Mouse (Mus musculus) myocyte (in vitro differentiated cells): ENCODE measurements at regions not wholly inside any gene's neighbourhood (a gene's known extent, or its start where the extent isn't known, plus 50 kb on each side); places are given as distances from the start of the nearest gene placed in this dataset.

Experiments used
- H3K27me3 ChIP-seq: one replicate; pipeline ENCODE4 v1.6.1; 2011; ENCODE audit not compliant: control insufficient read depth, insufficient read depth, insufficient read length
- H3K36me3 ChIP-seq: one replicate; pipeline ENCODE4 v1.6.1; 2011; ENCODE audit not compliant: control insufficient read depth, insufficient read depth
- H3K4me2 ChIP-seq: one replicate; pipeline ENCODE4 v1.6.1; 2011; ENCODE audit warnings: low read depth, control low read depth
- H3K4me3 ChIP-seq: one replicate; pipeline ENCODE4 v1.5.1; 2011; ENCODE audit warnings: mild to moderate bottlenecking, control low read depth, moderate library complexity
- H3K79me2 ChIP-seq: one replicate; pipeline ENCODE4 v1.6.1; 2011; ENCODE audit not compliant: control insufficient read depth, insufficient read depth
- H3ac ChIP-seq: one replicate; pipeline ENCODE4 v1.6.1; 2011; ENCODE audit not compliant: control insufficient read depth, insufficient read length
- CEBPB ChIP-seq: IDR thresholded peaks from 2 replicates; pipeline ENCODE4 v1.6.1; 2011; ENCODE audit warnings: mild to moderate bottlenecking, moderate library complexity; ENCODE audit not compliant: poor library complexity, insufficient read depth, severe bottlenecking
- E2F4 ChIP-seq: IDR thresholded peaks from one replicate; pipeline ENCODE4 v1.6.1; 2011; ENCODE audit warnings: mild to moderate bottlenecking, control low read depth, moderate library complexity; ENCODE audit not compliant: insufficient read depth
- MAX ChIP-seq: IDR thresholded peaks from one replicate; pipeline ENCODE4 v1.6.1; 2011; ENCODE audit warnings: low read depth, mild to moderate bottlenecking, control low read depth
- MYOD1 ChIP-seq, 3 experiments: IDR thresholded peaks; one replicate each; pipeline ENCODE4 v1.6.1; 2011; ENCODE audit warnings: control low read depth in 2 of 3, low read depth in 2 of 3, mild to moderate bottlenecking in 2 of 3, moderate library complexity in 1 of 3; ENCODE audit not compliant: insufficient read length in 2 of 3, control insufficient read depth in 1 of 3
- MYOG ChIP-seq, 3 experiments: IDR thresholded peaks; one replicate each; pipeline ENCODE4 v1.6.1; 2011; ENCODE audit warnings: control low read depth in 2 of 3, low read depth in 2 of 3, mild to moderate bottlenecking in 2 of 3; ENCODE audit not compliant: insufficient read length in 2 of 3, control insufficient read depth in 1 of 3, insufficient read depth in 1 of 3
- POLR2A ChIP-seq: IDR thresholded peaks from one replicate; pipeline ENCODE4 v1.6.1; 2011; ENCODE audit warnings: low read depth, mild to moderate bottlenecking, control low read depth, moderate library complexity; ENCODE audit not compliant: insufficient read length
- POLR2AphosphoS2 ChIP-seq: IDR thresholded peaks from one replicate; pipeline ENCODE4 v1.6.1; 2011; ENCODE audit warnings: low read depth, control low read depth; ENCODE audit not compliant: insufficient read length
- REST ChIP-seq: IDR thresholded peaks from one replicate; pipeline ENCODE4 v1.6.1; 2011; ENCODE audit warnings: mild to moderate bottlenecking, control low read depth, moderate library complexity; ENCODE audit not compliant: insufficient read depth, insufficient read length
- SRF ChIP-seq: IDR thresholded peaks from one replicate; pipeline ENCODE4 v1.6.1; 2011; ENCODE audit warnings: low read depth; ENCODE audit not compliant: control insufficient read depth, insufficient read length
- TCF12 ChIP-seq: IDR thresholded peaks from one replicate; pipeline ENCODE4 v1.6.1; 2011; ENCODE audit warnings: mild to moderate bottlenecking, control low read depth; ENCODE audit not compliant: poor library complexity, insufficient read depth, severe bottlenecking
- TCF3 ChIP-seq: IDR thresholded peaks from one replicate; pipeline ENCODE4 v1.6.1; 2011; ENCODE audit warnings: low read depth, control low read depth; ENCODE audit not compliant: insufficient read length
- USF1 ChIP-seq: IDR thresholded peaks from one replicate; pipeline ENCODE4 v1.6.1; 2011; ENCODE audit warnings: low read depth, mild to moderate bottlenecking, control low read depth, moderate library complexity

- H3K27me3 ChIP-seq, result no peaks in the 10 kb centered on the region
- no peak overlapping the region for H3K4me3 ChIP-seq
- no peak overlapping the region for H3ac ChIP-seq
- no peak for TF ChIP-seq MYOD1 (IDR thresholded peaks at IDR 0.05; ENCODE audit: control insufficient read depth in 1 of 3, insufficient read length in 2 of 3, low read depth in 2 of 3)
- TF ChIP-seq USF1, result no peak
- TF ChIP-seq POLR2A, result no peak
- no peak for TF ChIP-seq E2F4
- TF ChIP-seq SRF, result no peak
- TF ChIP-seq MYOG (IDR thresholded peaks at IDR 0.05; ENCODE audit: control insufficient read depth in 1 of 3, insufficient read depth in 1 of 3, insufficient read length in 2 of 3, low read depth in 2 of 3), result no peak
- TF ChIP-seq REST, result no peak
- TF ChIP-seq CEBPB, result no peak
- no peak for TF ChIP-seq POLR2AphosphoS2
- TF ChIP-seq MAX, result no peak
- no peak for TF ChIP-seq TCF3
- no peak for TF ChIP-seq TCF12
- H3K36me3 ChIP-seq, result no peaks in the 10 kb centered on the region
- no peak overlapping the region for H3K4me2 ChIP-seq
- H3K79me2 ChIP-seq, result no peaks in the 10 kb centered on the region
These were observed 97.1 kb upstream of the Tbc1d2b start for GRCm38 (mm10) chr9:90367745-90368144.

GRCm38 (mm10) chr9:90326531-90326930, 55.9 kb upstream of the Tbc1d2b start:
- Histone ChIP-seq H3K36me3 (no peaks in the 10 kb centered on the region), H3ac (no peak overlapping the region), H3K79me2 (no peaks in the 10 kb centered on the region), H3K4me3 (no peak overlapping the region), H3K27me3 (no peaks in the 10 kb centered on the region), H3K4me2 (no peak overlapping the region)
- no peak for TF ChIP-seq REST
